Mouse (Mus musculus): ENCODE results near the gene Arhgap15. TPM values are rescaled to one million over a fixed set of nuclear protein-coding genes. Genes with fewer than 3 reads are reported as not detected.

Gene Arhgap15
- total RNA-seq, 2 experiments from 2014 or later: 21.8 to 29.8 TPM

DNA sequence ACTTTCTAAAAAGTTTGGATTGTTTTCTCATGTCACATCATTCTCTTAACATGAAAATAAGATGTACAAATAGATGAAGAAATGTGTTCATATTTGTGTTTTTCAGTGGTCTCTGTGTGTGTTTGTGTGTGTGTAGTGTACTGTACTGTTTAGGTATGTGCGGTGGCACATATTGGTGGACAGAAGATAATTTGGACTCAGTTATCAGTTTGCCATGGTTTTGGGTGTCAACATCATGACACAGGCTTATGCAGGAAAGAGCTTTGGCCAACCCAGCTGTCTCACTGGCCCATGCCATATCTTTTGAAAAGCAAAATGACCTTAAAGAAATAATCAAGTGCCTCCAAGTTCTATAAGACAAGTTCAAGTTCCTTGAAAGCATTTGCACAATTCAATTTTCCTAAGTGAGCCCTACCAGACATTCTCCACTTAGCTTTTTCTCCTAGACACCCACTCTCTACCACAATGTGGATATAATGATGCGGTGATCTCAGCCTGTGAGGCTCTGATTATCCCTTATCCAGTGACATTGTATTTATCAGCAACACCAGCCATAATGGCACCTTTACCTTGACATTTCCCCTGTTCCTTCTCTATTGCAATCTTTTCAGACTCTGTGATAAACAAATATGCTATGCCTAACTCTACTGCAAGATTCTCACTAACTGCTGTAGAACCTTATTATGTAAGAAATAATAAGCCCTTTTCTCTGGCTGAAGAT, 21.4 kb downstream of the Arhgap15 start:
- ATAC-seq (replicated peaks; ENCODE audit: low FRiP score, low TSS enrichment, poor library complexity, severe bottlenecking): peak; percentile 54

GRCm38 (mm10) chr2:43772640-43773039, 24.0 kb downstream of the Arhgap15 start:
- no peak for ATAC-seq (replicated peaks; ENCODE audit: low FRiP score, low TSS enrichment, poor library complexity, severe bottlenecking)

DNA sequence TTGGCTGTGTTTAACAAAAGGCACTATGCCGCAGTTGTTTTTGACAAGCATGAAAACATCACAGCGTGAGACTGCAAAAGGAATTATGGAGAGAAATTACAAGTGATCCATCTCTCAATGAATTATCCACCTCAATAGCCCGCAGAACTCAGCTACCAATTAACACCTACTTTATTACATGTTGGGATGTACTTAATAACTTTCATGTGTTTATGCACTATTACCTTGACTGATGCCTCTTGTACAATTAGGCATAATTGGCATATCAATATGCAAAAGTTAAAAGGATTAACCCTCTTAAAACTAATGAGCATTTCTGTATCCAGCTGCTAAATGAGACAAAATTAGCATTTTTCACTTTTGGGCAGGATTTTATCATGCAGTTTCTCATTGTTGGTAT, 33.5 kb downstream of the Arhgap15 start:
- ATAC-seq (replicated peaks; ENCODE audit: low FRiP score, low TSS enrichment, poor library complexity, severe bottlenecking): no peak

DNA sequence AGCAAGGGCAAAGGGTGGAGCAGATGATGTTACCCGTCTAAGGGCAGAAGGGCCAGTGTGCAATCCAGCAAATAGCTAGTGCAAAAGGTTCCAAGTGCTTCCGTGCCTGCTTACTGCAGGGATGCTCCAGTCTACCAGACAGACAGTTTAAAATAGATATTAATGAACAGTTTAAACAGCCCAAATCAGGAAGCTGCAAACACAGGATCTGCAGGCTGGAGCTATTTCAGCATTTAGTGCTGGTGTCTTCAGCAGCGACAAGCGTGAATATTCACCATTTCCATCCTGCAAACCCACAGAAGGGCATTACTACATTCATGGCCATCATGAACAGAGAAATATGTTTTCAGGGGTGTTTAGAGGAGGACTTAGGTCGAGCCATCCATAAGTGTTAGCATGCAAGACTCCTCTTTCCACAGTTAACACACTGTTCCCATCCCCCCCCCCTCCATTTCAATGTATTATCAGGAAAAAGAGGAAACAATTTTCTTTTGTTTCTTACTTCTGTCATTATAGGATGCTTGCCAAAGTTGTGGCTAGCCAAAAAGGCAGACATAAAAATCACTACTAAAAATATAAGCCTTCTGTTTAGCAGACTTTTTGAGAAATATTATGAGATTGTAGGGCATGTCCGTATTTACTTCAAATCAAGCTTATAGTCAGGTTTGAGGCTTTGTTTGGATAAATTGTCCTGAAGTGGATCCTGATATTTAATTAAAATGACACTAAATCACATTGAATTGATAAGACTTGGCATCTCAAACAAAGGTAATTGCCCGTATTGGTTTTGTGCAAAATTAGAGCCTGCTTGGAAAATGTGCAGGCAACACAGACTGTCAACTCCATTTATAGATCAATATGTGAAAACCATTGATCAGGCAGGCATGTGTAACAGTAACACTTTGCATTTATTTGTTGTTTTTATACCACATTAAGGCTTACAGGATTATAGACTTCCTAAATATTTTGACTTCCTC, 35.4 kb downstream of the Arhgap15 start:
- ATAC-seq (replicated peaks; ENCODE audit: low FRiP score, low TSS enrichment, poor library complexity, severe bottlenecking): no peak

GRCm38 (mm10) chr2:43786101-43786500, 37.5 kb downstream of the Arhgap15 start:
- no peak for ATAC-seq (replicated peaks; ENCODE audit: low FRiP score, low TSS enrichment, poor library complexity, severe bottlenecking)

DNA sequence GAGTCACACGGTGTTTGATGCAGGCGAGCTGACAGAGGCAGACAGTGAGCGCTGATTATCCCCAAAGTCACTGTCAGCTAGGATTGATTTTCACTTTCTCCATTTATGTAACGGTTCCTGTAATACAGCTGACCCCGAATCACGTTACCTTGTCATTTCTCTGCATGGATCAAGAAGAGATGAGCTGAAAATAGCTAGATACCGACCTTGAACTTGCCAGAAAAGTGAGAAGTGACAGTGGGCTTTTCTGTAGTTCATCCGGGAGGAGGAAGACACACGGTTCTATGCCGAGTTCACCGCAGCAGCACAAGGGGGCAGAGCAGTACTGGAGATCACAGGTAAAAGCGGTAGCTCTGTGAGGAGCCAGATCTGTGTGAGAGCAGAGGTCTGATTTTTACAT, 38.5 kb downstream of the Arhgap15 start:
- peak; percentile 46; the same call in 1 of the 2 replicates for ATAC-seq (replicated peaks; ENCODE audit: low FRiP score, low TSS enrichment, poor library complexity, severe bottlenecking)

- no peak for ATAC-seq (replicated peaks; ENCODE audit: low FRiP score, low TSS enrichment, poor library complexity, severe bottlenecking)
Observed at GRCm38 (mm10) chr2:43788484-43788883, 39.9 kb downstream of the Arhgap15 start.

DNA sequence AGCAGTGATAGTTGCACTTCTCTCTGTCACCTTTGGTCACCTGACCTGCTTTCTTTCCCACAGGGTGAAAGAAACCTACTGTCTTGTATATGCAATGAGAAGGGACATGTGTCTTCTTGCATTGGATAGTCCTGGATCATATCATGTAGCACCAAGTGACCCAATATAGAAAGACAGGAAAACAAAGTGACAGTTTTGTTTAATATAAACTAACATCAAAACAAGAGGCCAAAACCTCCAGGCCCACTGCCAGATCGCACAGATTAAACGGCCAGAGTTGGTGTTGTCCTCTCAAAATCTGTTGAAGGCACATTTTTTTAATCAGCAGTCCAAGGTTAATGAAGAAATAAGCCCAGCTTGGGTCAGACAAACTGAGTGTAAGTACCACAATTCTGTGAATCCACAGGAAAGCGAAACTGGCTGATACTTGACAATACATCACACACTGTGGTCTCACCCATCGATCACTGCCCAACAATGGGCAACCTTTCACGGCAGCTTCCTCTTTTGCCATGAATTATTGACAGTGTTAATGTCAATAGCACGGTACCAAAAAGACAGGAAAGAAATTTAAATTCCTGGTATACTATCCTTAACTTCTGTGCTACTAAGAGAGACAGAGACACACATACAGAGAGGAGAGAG, 41.5 kb downstream of the Arhgap15 start:
- no peak for ATAC-seq (replicated peaks; ENCODE audit: low FRiP score, low TSS enrichment, poor library complexity, severe bottlenecking)

GRCm38 (mm10) chr2:43791575-43791974, 43.0 kb downstream of the Arhgap15 start:
- ATAC-seq (replicated peaks; ENCODE audit: low FRiP score, low TSS enrichment, poor library complexity, severe bottlenecking): no peak

GRCm38 (mm10) chr2:43793105-43793504, 44.5 kb downstream of the Arhgap15 start:
- peak; percentile 97 for ATAC-seq (replicated peaks; ENCODE audit: low FRiP score, low TSS enrichment, poor library complexity, severe bottlenecking)

DNA sequence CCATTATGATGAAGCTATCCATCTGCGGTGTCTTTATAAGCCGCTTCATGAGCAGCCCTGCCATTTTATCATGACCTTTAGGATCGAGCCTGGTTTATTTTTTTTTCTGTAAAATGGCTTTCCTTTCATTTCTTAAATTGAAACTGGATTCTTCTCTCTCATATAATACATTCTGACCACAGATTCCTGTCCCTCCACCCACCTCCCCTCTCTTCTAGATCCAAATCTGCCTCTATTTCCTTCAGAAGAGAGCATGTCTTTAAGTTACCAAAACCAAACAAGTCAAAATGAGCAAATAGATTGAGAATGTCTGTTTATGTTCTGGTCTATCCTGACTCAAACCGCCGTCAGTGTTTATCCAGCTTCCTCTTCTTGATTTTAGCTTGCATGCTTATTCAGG, 46.1 kb downstream of the Arhgap15 start:
- no peak for ATAC-seq (replicated peaks; ENCODE audit: low FRiP score, low TSS enrichment, poor library complexity, severe bottlenecking)

GRCm38 (mm10) chr2:43796448-43796847, 47.8 kb downstream of the Arhgap15 start:
- no peak for ATAC-seq (replicated peaks; ENCODE audit: low FRiP score, low TSS enrichment, poor library complexity, severe bottlenecking)

DNA sequence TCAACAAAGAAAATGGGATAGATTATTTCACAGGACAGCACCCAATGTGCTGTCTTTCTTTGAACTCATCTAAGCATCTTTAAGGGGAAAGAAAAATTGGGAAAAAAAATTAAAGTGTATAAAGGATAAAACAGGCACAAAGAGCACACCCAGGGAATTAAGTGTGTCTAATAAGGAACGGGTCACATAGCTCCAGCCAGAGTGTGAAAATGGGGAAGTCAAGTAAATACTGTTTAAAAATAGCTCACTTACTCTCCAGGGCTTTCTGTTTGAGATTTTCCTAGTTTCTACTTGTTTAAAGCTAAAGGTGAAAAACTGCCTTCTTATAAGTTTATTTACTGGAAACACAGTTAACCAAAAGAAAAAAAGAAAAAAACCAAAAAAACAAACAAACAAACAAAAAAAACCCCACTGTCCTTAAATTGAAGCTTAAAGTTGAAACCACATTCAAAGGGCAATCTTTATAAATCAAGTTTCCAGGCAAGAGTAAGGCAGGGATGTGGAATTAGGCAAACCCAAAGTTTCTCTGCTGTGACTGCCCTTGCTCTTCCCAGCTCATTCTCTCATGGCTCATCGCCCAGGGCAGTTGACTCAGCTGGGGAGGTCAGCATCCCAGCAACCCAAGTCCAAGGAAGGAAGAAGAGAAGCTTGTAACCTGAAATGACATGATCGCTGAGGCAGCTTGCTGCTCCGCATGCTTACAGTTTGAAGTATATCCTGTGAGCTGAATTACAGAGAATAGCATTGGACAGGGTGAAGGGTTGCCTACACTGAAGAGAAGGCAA, 57.5 kb downstream of the Arhgap15 start:
- 0 out of 2 replicates have a peak, but pooled peaks have one; percentile 22 for ATAC-seq (replicated peaks; ENCODE audit: low FRiP score, low TSS enrichment, poor library complexity, severe bottlenecking)

GRCm38 (mm10) chr2:43815896-43816787, 67.5 kb downstream of the Arhgap15 start:
- ATAC-seq (replicated peaks; ENCODE audit: low FRiP score, low TSS enrichment, poor library complexity, severe bottlenecking): no peak

DNA sequence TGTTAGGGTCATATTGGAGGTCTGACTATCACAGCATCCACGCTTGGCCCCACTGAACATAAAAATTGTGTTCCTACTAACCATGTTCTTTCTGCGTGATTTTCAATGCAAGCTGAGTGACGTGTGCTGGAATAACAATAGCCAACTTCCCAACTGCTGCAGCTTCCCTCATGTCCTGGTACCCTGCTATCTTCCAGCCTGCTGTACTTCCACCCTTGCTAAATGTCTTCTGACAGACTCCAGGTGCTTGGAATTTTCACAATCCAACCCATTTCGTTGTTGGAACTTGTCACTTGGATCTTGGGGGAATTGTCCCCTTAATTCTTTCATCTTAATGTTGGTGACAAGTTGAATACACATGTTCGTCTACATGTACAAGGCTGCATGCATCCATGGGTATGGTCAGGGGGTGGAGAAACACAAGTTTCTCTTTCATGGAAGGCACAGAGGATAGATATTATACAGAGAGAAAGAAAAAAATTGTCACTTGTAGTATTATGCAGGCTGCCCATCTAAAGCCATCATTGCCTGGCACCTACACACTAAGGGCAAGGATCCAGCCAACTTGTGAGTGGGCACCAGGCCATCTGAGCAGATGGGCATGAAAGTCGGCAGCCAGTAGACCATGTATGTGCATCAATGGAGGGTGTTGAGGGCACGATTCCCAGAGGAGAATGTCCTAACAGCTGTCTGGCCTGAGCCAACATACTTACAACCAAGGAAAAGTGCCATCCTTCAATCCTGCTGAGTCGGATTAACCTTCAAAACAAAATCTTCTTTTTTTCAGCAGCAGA, 68.4 kb downstream of the Arhgap15 start:
- no peak for ATAC-seq (replicated peaks; ENCODE audit: low FRiP score, low TSS enrichment, poor library complexity, severe bottlenecking)

- ATAC-seq (replicated peaks; ENCODE audit: low FRiP score, low TSS enrichment, poor library complexity, severe bottlenecking): peak; percentile 100
Observed at GRCm38 (mm10) chr2:43835931-43836330, 87.3 kb downstream of the Arhgap15 start.

GRCm38 (mm10) chr2:43841644-43842043, 93.0 kb downstream of the Arhgap15 start:
- ATAC-seq (replicated peaks; ENCODE audit: low FRiP score, low TSS enrichment, poor library complexity, severe bottlenecking): no peak
